Mouse (Mus musculus) heart, embryonic 11.5 days (tissue): ENCODE measurements around the gene Jarid2. TPM values are rescaled to one million over a fixed set of nuclear protein-coding genes. Genes with fewer than 3 reads are reported as not detected.

Experiments
- ATAC-seq: fragments of 200-750 bp; cut with Nextera tagmentation; replicated peaks from 2 replicates; pipeline ENCODE4 v1.8.0; 2017; ENCODE audit warnings: moderate library complexity; ENCODE audit not compliant: insufficient number of reproducible peaks, low FRiP score, low TSS enrichment
- H3K27ac ChIP-seq: fragments of 300-500 bp; sonication (generic); 2 replicates; pipeline ENCODE4 v1.5.1; 2014; ENCODE audit warnings: mild to moderate bottlenecking, low read depth, low read length
- H3K27me3 ChIP-seq: fragments of 300-500 bp; sonication (generic); 2 replicates; pipeline ENCODE4 v1.6.1; 2014; ENCODE audit warnings: mild to moderate bottlenecking, low read length, mixed read lengths; ENCODE audit not compliant: control insufficient read depth, insufficient read depth
- H3K36me3 ChIP-seq: fragments of 300-500 bp; sonication (generic); 2 replicates; pipeline ENCODE4 v1.6.1; 2014; ENCODE audit warnings: mild to moderate bottlenecking, low read length, moderate library complexity, mixed read lengths; ENCODE audit not compliant: control insufficient read depth, insufficient read depth
- H3K4me1 ChIP-seq: fragments of 300-500 bp; sonication (generic); 2 replicates; pipeline ENCODE4 v1.6.1; 2014; ENCODE audit warnings: low read length; ENCODE audit not compliant: control insufficient read depth, insufficient read depth
- H3K4me2 ChIP-seq: fragments of 300-500 bp; sonication (generic); 2 replicates; pipeline ENCODE4 v1.6.1; 2014; ENCODE audit warnings: mild to moderate bottlenecking, moderate library complexity
- H3K4me3 ChIP-seq: fragments of 300-500 bp; sonication (generic); 2 replicates; pipeline ENCODE4 v1.5.1; 2014; ENCODE audit warnings: low read depth, low read length
- H3K9ac ChIP-seq: fragments of 300-500 bp; sonication (generic); 2 replicates; pipeline ENCODE4 v1.6.1; 2014; ENCODE audit warnings: mild to moderate bottlenecking, low read depth, low read length, moderate library complexity
- H3K9me3 ChIP-seq: fragments of 300-500 bp; sonication (generic); replicated peaks from 2 replicates; pipeline ENCODE4 v1.6.1; 2016; ENCODE audit warnings: low read length; ENCODE audit not compliant: control insufficient read depth
- WGBS: fragments of 180-500 bp; shearing (Covaris S2); extraction: QIAGEN DNeasy Blood & Tissue Kit; methylation state at CpG from one replicate; pipeline ENCODE4 v1.1.7; 2014; ENCODE audit not compliant: insufficient replicate concordance; 5-methylcytosine and 5-hydroxymethylcytosine counted together
- polyA plus RNA-seq: library from polyadenylated mRNA; unstranded; fragments of >200 nt; fragmentation: Nextera tagmentation; extraction: Ambion mirVana; gene quantifications from 2 replicates; pipeline ENCODE4 v1.2.1, GENCODE M21; 2014

Gene Jarid2
- polyA plus RNA-seq, 1 experiment from 2014 or later, result 22.4 TPM

DNA sequence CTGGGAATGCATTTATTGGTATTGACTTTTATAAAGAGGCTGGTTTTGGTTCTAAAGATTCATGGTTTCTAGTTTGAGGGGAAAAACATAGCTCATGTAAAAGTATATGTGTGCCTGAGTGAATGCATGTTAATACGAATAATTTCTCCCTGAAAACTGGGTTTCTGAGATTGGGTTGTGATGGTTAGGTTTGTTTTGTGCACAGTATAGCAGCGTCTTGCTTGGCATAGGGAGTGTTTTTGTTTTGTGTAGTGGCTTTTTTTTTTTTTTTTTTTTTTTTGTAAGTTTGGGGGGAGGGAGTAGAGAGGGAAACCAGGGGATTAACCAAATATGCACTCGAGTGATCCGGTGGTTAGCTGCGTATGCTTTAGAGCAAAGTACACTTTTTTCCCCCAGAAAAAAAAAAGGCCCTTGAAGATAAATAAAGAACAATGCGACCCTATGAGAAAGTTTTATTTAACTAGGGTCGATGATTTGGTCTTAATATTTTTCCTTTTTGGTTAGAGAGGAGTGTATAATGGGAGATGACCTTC, 3.2 kb downstream of the Jarid2 start:
- peak overlapping the region; percentile 72 for H3K4me3 ChIP-seq
- no peaks in the 10 kb centered on the region for H3K27me3 ChIP-seq
- H3K36me3 ChIP-seq, result no peaks in the 10 kb centered on the region
- WGBS, result 0% methylated on average over 7 of the region's 7 CpGs
- H3K4me1 ChIP-seq, result peaks cover 26% of the 10 kb centered on the region
- no peaks in the 10 kb centered on the region for H3K9me3 ChIP-seq
- peak overlapping the region; percentile 95 for H3K9ac ChIP-seq
- peak overlapping the region; percentile 84 for H3K4me2 ChIP-seq
- ATAC-seq, result no peak
- peak overlapping the region; percentile 89 for H3K27ac ChIP-seq

DNA sequence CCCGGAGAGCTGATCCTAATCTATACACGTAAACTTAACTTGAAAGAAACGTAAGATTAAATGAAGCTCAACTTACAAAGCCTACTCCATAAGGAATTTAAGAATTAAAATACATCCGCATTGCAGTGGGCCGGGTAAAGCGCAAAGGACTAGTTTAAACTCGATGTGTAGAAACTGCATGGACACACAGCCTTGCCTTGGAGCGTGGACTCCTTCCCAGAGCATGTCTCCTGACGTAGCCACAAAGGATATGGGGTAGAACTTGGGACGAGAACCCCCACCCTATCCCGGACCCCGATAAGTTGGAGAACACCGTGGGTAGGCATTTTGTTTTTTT, 3.7 kb downstream of the Jarid2 start:
- no peak for ATAC-seq
- Histone ChIP-seq H3K36me3 (no peaks in the 10 kb centered on the region), H3K4me3 (peak overlapping the region; percentile 72), H3K27ac (peak overlapping the region; percentile 89), H3K4me1 (peaks cover 26% of the 10 kb centered on the region), H3K9ac (peak overlapping the region; percentile 95), H3K4me2 (peak overlapping the region; percentile 84), H3K9me3 (no peaks in the 10 kb centered on the region), H3K27me3 (no peaks in the 10 kb centered on the region)
- WGBS, result under 1% methylated on average over 13 of the region's 13 CpGs

DNA sequence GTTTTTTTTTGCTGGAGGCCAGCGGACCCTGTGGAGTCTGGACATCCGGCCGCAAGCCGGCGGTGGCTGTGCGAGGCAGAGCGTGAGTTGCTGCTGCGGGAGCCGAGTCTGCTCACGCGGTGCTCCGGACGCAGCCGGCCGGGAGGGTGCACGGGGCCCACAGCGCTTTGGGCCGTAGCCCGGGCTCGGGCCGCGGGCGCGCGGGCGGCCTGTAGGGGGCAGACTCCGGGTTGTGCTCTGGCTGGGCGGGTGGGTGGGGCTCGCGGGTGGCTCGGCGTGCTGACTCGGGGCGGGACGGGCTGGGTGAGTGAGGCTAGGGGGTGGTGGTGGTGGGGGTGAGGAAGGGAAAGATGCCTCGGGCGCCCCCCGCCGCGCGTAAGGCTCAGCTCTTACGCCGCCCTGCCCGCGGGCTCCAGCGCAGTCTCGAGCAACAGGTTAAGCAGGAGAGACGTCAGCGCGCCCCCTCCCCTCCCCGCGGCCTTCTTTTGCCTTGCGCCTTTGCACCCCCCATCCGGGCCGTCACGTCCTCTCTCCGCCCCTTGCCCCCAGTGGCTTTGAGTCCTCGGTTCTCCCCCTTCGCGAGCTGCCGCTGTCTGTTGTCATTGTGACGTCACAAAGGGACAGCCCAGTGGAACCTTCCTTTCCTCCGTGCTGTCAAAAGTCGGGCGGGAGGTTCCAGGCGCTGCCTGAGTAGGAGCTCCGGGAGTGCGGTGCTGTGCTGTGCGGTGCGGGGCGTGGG, 4.3 kb downstream of the Jarid2 start:
- WGBS, result 1% methylated on average over 70 of the region's 71 CpGs
- ATAC-seq, result peak; percentile 64

DNA sequence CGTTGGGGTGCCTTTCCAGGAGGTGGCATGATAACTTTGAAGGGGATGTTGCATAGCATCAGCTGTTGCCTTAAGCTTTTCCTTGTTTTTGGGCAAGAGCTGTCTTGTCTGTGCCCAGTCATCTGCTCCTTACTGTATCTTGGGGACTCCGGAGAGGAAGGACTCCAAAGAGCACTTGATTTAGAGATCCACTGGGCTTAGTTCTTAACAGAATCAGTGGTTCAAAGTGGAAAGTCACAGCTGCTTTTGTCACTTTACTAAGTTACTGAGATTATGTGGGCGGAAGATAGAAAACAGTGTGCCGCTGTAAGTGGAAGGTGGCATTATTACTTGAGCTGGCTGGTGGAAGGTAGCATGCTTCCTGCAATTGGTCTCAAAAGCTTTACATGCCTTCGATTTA, 5.2 kb downstream of the Jarid2 start:
- H3K4me1 ChIP-seq, result peaks cover 23% of the 10 kb centered on the region
- WGBS, result 61% methylated on average over 5 of the region's 5 CpGs

More for the DNA sequence above, 4.3 kb downstream of the Jarid2 start:
- Histone ChIP-seq H3K36me3 (no peaks in the 10 kb centered on the region), H3K9ac (peak overlapping the region; percentile 95), H3K27ac (peak overlapping the region; percentile 89), H3K4me2 (peak overlapping the region; percentile 84), H3K27me3 (no peaks in the 10 kb centered on the region), H3K4me3 (peak overlapping the region; percentile 72), H3K9me3 (no peaks in the 10 kb centered on the region), H3K4me1 (peaks cover 26% of the 10 kb centered on the region)

DNA sequence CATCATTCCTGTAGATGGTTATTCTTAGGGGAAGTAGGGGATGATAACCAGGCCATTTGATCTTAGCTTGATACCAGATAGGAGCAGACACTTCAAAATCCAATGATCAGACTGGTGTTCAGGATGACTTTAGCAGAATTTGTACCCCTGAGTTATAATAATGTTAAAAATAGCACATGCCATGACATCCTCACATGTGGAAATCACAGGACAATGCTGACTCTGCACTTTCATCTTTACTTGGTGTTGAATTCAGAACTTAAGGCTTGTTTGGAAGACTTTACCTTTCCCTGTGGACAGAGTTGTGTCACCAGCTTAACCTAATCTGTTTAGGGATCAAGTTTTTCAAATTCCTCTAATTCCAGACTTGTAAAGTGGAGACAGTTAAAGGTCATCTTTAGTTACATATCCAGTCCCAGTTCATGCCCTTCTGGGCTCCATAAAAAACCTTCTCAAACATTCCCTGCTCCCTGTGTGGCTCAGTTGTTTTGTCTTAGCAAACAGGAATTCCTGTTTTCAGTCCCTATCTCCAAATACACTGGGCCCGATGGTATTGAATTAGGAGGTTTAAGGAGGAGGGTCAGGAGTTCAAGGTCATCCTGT, 5.9 kb downstream of the Jarid2 start:
- Histone ChIP-seq H3K4me1 (peaks cover 22% of the 10 kb centered on the region), H3K27me3 (no peaks in the 10 kb centered on the region), H3K4me2 (no peak overlapping the region; the same call in 1 of the 2 replicates), H3K9me3 (no peaks in the 10 kb centered on the region), H3K27ac (no peak overlapping the region), H3K36me3 (no peaks in the 10 kb centered on the region), H3K4me3 (no peak overlapping the region), H3K9ac (no peak overlapping the region)
- ATAC-seq, result no peak
- 17% methylated on average over 1 of the region's 1 CpGs for WGBS

More for the DNA sequence above, 5.2 kb downstream of the Jarid2 start:
- ATAC-seq, result no peak
- H3K9me3 ChIP-seq, result no peaks in the 10 kb centered on the region
- peak overlapping the region; percentile 72 for H3K4me3 ChIP-seq
- no peak overlapping the region; the same call in 1 of the 2 replicates for H3K9ac ChIP-seq
- no peak overlapping the region; the same call in 1 of the 2 replicates for H3K27ac ChIP-seq
- no peaks in the 10 kb centered on the region for H3K27me3 ChIP-seq
- no peaks in the 10 kb centered on the region for H3K36me3 ChIP-seq
- peak overlapping the region; percentile 84 for H3K4me2 ChIP-seq

DNA sequence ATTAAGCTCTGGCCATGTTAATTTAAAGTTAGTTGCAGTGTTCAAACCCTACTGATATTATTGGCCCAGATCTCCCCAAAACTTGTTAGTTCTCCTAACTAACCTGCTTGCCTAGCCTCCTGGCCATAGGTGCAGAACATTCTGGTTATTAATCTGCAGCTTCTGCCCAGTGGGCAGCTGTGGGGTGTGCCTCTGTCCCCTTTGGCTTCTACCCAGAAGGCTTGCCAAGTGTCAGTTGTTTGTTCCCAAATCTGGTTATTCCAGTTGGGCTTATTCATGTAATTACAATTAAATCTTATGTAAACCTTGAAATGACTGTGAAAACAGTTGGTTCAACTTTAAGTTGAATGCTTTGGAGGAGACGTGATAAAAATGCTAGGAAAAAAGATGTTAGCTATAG, 8.0 kb downstream of the Jarid2 start:
- no peaks in the 10 kb centered on the region for H3K27me3 ChIP-seq
- no peak overlapping the region for H3K4me2 ChIP-seq

DNA sequence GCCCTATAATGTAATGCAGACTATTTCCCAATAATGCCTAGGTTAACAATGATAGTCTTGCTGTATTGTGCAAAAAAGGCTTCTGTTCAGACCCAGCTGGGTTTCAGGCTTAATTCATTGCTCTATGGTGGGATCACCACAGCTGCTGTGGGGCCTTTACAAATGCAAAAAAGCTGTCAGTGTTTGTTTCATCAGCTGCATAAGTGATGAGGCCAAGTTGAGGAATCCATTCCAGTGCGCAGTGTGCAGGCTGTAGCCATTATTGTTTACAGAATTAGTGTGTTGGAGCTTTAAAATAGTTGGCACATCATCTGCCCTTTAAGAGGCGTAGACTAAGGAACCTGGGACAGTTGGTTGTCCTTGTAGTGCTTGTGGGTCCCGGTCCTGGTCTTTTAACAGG, 22.5 kb downstream of the Jarid2 start:
- H3K36me3 ChIP-seq, result no peaks in the 10 kb centered on the region
- ATAC-seq, result no peak
- 78% methylated on average over 3 of the region's 3 CpGs for WGBS
- no peak overlapping the region for H3K4me2 ChIP-seq
- no peak overlapping the region for H3K4me3 ChIP-seq
- no peak overlapping the region for H3K27ac ChIP-seq
- H3K9ac ChIP-seq, result no peak overlapping the region
- no peaks in the 10 kb centered on the region for H3K27me3 ChIP-seq
- peaks cover 18% of the 10 kb centered on the region for H3K4me1 ChIP-seq
- H3K9me3 ChIP-seq, result no peaks in the 10 kb centered on the region

More for the DNA sequence above, 8.0 kb downstream of the Jarid2 start:
- Histone ChIP-seq H3K4me3 (no peak overlapping the region), H3K9me3 (no peaks in the 10 kb centered on the region), H3K27ac (no peak overlapping the region), H3K4me1 (peaks cover 22% of the 10 kb centered on the region), H3K9ac (no peak overlapping the region), H3K36me3 (no peaks in the 10 kb centered on the region)
- ATAC-seq, result no peak
- 82% methylated on average over 1 of the region's 1 CpGs for WGBS

DNA sequence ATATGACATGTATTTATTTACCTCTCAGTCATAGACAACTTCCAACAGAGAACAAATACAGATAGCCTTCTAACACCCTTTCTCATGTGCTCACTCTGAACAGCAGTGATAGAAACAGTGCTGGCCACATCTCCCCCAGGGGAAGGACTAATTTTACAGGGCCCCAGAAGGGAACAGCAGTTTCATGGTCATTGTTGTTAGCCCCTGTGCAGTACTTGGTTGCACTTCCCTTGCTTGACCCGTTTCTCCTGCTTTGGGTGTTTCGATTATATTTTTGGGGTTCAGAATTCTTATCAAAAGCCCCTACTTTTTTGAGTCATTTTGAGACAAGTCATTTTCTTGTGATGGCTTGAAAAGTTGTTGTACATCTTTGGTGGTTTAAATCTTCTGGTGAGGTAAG, 23.9 kb downstream of the Jarid2 start:
- Histone ChIP-seq H3K4me2 (no peak overlapping the region), H3K27ac (no peak overlapping the region), H3K36me3 (no peaks in the 10 kb centered on the region), H3K4me3 (no peak overlapping the region), H3K9ac (no peak overlapping the region), H3K9me3 (no peaks in the 10 kb centered on the region), H3K27me3 (no peaks in the 10 kb centered on the region), H3K4me1 (peaks cover 6% of the 10 kb centered on the region)
- 88% methylated on average over 2 of the region's 2 CpGs for WGBS
- ATAC-seq, result no peak
